Mouse (Mus musculus) heart, adult 8-10 months (tissue): ENCODE measurements around the gene Rhof. TPM values are rescaled to one million over a fixed set of nuclear protein-coding genes. Genes with fewer than 3 reads are reported as not detected.

ENCODE experiments used
- DNase-seq: peaks from one replicate; pipeline ENCODE4 v3.0.0; 2022; ENCODE audit warnings: low spot score
- total RNA-seq, 4 experiments: library from RNA; stranded (reverse); gene quantifications; 2 replicates each; pipeline ENCODE4 v1.2.4; 2022

Gene Rhof
- total RNA-seq: 1 to 10 TPM in 1 of 4 experiments, under 1 TPM in 3; 0.38 to 1.7 (median 0.68) TPM

DNA sequence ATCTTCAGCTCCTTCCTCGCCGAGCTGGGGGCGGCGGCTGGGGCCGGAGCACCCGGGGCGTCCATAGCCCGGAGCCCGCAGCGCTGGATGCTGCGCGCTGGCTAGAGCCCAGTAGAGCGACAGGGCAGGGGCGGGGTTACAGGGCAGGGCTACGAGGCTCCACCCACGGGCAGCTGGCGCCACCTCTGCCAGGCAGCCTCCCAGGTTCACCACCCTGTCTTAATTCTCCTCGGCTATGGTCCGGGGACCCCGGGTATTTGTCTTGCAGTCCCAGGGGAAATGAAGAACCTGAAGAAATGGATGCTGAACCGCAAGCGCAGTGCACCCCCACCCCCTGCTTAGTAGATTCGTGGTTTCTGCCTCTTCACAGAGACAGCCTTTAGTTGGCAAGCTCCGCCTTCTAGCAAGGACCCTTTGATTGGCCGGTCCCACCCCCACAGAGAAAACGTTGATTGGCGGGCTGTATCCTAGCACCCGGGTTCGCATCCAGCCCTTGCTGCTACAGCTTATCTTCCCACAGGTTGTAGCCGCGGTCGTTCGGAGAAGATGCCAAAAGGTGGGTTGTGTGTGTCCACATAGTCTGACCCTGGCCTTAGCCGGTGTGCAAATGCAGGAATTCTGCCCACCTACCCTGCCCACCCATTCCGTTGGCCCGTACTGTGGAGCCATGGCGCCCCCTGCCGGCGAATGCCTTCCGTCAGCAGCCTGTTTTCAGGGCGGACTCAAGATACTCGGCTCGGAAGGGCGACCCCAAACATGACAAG lies at the start of gene Rhof:
Gene Rhof (minus strand): TSS at position 385 of the 764 bp plus-strand sequence.
- DNase-seq: peak; percentile 80

DNA sequence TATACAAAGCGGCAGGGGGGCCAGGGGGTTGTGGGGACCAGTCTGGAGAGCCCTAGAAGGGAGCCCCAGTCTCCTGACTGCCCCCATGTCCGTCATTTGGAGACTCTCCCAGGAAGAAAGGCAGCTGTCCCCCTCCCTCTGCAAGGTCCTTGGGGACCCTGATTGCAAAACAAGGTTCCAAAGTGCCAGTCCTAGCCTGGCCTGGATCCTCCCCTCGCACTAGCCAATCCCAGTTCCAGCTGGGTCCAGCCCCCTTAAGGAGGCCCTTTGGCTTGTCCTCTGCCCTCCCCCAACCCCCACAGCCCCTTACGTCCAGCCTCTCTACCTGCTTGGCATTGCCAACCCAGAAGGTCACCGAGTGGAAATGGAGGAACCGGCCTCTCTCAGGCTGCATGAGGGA lies 49.0 kb upstream of the Rhof start:
- no peak for DNase-seq

DNA sequence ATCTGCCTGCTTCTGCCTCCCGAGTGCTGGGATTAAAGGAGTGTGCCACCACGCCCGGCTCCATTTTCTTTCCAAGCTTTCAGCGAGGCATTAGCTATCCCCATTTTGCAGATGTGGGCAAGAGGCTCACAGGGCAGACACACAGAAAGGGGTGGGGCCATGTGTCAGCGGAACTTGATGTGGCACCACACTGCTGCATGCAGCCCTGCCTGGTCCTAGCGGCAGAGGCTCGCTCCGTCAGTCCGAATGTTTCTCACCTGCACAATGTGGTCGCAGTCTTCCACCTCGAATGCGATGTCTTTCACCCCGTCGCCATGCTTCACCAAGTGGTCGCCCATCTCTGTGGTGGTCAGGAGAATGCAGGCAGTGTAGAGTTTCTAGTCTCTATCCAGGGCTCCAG lies 47.9 kb upstream of the Rhof start:
- DNase-seq: no peak

DNA sequence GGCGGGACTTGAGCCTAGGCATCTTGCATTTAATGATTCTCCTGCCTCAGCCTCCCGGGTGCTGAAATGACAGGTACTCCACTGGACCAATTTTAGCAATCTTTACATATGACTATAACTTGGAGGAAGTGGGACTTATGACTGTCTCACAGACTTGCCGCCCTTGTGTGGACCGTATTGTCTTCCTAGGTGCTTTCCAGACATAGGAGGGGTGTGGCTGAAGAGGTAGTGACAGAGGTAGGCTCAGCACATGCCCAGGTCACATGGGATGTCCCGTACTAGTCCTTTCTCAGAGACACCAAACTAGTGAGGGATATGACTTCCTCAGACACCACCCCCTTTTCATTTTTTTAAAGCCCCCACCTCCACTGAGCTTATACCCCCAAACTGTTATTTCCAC lies 46.3 kb upstream of the Rhof start:
- DNase-seq: no peak

DNA sequence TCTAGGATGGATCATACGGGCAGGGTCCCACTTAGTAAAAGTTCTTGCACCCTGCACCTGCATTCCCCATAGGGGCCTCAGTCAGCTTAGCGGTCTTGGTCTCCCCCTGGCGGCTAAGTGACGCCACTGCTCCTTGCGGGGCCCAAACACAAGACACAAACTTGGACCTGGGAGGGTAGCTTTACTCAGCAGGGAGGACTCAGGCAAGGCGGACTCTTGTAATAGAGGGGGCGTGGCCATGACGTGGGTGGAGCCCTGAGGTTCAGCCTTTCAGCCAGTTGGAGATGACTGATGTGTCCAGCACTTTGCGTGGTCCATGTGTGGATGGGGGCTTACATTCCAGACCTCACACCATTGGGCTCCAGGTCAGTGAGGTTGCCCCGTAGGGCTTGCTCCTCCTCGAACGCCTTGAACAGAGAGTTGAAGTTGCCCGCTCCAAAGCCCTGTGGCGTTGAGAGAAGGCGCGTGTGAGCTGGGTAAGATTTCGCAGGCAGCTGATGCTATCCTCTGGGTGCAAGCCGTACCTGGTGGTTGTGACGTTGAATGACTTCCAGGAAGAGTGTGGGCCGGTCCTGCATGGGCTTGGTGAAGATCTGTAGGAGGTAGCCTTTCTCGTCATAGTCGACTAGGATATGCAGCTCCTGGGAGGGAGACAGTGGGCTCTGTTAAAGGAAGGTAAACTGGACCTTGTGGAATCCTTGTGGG lies 39.3 kb upstream of the Rhof start:
- DNase-seq: peak; percentile 71

DNA sequence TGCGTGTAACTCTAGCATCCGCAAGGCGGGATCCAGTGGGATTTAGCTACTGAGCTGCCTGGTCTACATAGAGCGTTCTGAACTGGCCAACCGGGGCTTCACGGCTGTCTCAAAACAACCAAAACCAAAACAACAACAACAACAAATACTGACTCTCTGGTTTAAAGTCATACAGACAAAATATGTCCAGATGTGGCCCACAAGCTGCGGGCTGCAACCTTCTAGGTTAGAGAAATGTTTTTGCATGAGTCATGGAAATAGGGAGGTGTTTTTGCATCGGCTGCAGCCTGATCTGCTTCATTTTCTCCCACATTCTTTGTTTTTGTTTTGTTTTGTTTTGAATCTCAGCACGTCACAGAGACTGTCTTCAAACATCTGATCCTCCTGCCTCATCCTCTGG lies 37.9 kb upstream of the Rhof start:
- no peak for DNase-seq

DNA sequence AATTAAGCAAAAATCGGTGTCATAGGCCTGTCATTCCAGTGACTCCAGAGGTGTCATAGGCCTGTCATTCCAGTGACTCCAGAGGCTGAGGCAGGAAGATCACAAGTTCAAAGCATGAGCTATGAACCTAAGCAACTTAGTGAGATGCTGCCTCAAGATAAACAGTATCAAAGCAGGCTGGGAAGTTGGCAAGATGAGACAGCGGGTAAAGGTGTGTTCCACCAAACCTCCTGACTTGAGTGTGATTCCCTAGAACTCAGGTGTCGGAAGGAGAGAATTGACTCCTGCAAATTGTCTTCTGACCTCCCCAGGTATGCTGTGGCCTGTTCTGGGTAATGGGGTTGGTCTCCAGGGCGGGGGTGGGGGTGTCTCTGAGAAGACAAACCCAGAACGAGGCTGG lies 36.8 kb upstream of the Rhof start, which contains the start of gene Psmd9:
Gene Psmd9 (plus strand): TSS at position 130 of the 400 bp plus-strand sequence.
- no peak for DNase-seq

DNA sequence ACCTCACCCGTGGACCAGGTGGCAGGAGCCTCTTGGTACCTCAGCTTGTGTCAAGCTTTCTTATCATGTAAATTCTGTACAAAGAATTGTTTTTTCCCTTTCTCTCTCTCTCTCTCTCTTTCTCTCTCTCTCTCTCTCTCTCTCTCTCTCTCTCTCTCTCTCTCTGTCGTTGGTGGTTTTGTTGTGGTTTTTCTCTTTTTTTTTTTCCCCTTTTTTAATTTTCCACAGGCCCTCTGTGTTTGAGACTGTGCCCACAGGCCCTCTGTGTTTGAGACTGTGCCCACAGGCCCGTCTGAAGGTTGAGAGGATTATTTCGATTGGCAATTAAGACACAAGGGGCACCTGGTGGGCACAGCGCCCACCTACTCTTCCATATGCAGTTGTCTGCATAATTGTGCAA lies 35.1 kb upstream of the Rhof start:
- DNase-seq: no peak

DNA sequence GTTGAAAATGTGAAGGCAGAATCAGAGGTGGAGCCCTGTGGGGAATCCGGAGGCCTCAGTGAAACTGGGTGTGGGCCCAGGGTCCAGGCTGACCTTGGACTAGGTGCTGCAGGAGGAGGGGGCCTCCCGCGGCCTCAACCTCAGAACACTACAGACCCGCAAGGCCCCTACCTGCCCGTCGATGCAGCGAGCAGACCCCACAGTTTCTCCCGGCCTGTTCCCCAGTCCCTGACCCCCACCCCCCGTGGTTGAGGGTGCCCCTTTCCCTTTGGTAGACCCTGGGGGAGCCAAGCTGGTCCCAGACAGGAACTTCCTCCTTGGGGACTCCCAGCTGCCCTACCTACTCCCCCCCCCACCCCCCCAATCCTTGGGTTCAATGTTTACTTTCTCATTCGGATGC lies 33.9 kb upstream of the Rhof start:
- DNase-seq: no peak

DNA sequence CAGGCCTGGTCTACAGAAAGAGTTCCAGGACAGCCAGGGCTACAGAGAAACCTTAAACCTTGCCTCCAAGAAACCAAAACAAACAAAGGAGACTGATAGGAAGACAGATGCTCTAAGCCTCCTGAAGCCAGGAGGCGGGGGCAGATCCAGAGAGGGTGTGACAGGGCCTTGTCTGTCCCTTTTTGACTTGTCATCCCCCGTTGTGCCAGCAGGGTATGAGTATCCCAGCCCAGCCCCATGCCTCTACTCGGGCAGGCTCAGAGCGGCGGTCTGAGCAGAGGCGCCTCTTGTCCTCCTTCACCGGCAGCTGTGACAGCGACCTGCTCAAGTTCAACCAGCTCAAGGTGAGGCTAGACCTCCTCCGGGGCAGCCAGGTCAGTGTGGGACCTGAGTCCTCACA lies 30.4 kb upstream of the Rhof start:
- no peak for DNase-seq

DNA sequence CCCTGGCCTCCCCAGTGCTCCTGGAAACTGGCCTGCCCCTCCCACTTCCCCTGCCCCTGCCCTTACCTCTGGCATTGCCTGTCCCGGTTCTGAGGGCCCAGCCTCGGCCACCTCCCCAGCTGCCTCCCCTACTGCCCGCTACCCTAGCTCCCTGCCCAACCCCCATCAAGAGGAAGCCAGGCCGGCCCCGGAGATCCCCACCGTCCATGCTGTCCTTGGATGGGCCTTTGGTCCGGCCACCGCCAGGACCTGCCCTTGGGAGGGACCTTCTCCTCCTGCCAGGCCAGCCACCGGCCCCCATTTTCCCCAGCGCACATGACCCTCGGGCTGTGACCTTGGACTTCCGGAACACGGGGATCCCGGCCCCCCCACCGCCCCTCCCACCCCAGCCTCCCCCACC lies 27.8 kb upstream of the Rhof start:
- DNase-seq: no peak

DNA sequence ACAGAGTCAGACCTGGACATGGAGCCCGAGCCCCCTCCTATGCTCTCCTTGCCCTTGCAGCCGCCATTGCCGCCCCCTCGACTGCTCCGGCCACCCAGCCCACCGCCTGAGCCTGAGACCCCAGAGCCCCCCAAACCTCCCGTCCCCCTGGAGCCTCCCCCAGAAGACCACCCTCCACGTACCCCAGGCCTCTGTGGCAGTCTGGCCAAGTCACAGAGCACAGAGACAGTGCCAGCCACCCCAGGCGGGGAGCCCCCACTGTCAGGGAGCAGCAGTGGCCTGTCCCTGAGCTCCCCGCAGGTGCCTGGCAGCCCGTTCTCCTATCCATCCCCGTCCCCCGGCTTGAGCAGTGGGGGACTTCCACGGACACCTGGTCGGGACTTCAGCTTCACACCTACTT lies 27.4 kb upstream of the Rhof start:
- DNase-seq: no peak

DNA sequence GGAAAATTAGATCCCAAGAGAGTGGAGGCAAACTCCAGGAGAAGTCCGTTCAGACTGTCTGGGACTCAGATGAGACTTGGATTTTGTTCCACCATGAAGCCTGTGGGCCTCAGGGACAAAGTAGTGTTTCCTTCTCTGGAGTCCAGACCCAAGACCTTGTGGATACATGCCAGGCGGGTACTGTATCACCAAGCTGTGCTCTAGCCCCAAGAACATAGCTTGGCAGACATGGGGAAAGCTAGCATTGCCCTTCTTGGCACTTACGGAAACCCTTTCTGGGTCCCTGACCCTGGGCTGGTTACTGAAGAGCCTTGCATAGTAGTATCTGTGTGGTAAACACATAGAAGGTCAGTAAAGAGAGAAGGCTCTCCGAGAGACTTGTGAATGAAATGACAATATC lies 27.0 kb upstream of the Rhof start:
- no peak for DNase-seq

DNA sequence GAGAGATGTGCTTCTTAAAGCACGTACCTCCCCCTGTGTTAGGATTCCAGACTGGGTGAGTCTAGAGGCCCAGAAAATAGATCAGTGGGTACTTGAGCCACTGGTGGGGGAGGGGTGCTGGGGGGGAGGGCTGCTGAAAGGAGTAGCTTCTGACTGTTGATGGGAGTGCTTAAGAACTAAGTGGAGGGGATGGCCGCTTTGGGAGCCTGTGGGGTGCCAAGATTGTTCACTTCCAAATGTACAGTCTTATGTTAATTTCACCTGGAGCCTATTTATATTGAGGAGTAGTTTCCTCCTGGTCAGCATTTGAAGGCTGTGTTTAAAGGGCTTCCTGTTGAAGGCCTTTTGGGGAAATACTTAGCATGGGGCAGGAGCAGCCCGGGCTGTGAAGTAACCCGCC lies 25.5 kb upstream of the Rhof start:
- no peak for DNase-seq

DNA sequence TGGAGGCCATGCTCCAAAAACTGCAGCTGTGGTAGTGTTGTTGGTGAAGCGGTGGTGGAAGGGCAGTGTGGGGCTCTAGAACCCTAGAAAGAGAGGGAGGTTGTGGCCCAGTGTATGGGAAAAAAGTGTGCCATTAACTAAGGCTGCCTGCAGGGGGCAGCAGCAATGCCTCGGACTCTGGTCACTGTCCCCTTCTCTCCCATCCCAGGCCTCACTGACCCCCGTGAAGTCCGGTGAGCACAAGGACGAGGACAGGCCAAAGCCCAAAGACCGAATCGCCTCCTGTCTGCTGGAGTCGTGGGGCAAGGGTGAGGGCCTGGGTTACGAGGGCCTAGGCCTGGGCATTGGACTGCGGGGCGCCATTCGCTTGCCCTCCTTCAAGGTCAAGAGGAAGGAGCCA lies 24.3 kb upstream of the Rhof start:
- DNase-seq: no peak

DNA sequence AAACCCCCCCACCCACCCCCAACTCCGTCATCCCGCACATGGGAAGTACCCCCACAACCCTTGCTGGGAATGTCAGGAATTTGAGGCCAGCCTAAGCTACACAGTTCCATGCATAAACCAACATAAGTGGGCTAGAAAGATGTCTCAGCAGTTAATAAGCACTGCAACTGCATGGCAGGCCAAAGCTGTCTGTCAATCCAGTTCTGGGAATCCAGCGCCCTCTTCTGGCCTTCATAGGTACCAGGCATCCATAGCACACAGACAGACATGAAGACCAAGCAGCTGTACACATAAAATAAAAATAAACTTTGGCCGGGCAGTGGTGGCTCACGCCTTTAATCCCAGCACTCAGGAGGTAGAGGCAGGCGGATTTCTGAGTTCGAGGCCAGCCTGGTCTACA lies 22.9 kb upstream of the Rhof start:
- peak; percentile 57 for DNase-seq

DNA sequence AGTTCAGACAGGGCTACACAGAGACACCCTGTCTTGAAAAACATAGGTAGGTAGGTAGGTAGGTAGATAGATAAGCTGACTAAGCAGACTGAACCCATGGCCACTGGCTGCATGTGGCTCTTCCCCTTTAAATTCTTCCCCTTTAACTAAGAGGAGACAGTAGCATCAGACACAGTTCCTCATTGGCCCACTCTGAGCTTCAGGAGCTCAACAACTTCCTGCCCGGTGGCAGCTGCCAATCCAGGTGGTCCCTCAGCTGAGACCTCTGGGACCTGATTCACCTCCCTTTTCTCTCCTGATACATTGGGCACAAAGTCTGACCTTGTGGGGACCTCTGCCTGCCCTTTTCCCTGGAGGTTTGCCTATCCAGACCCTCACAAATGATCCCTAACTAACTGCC lies 20.4 kb upstream of the Rhof start:
- DNase-seq: no peak

DNA sequence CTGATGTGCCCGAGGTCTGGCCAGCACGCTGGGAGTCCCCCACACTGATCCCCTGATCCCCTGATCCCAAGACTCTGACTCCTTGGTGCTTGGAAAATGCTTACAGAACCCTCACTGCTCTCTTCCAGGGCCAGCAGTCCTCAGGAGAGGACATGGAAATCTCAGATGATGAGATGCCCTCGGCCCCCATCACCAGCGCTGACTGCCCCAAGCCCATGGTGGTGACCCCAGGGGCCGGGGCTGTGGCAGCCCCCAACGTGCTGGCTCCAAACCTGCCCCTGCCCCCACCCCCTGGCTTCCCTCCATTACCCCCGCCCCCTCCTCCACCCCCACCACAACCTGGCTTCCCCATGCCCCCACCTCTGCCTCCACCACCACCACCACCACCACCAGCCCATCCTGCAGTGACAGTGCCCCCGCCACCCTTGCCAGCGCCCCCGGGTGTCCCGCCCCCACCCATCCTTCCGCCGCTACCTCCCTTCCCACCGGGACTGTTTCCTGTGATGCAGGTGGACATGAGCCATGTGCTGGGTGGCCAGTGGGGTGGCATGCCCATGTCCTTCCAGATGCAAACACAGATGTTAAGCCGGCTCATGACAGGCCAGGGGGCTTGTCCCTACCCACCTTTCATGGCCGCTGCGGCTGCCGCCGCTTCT lies 19.3 kb upstream of the Rhof start:
- no peak for DNase-seq

DNA sequence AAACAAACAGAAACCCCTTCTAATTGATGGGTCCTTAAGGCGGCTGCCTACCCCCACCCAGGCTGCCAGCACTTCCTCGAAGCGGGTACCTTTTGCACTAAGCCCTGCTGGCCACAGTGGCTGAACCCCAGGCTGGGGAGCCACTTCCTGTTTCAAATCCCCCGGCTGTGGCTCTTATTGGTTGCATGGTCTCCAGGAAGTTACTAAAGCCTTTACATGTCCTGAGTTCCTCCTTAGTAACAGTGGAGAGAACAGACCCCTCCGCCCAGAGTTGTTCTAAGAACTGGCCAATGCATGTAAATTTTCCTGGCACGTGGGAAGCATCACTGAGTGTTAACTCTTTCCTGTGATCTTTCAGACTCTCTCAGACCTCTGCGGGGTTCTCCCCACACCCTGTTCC lies 18.6 kb upstream of the Rhof start:
- no peak for DNase-seq

DNA sequence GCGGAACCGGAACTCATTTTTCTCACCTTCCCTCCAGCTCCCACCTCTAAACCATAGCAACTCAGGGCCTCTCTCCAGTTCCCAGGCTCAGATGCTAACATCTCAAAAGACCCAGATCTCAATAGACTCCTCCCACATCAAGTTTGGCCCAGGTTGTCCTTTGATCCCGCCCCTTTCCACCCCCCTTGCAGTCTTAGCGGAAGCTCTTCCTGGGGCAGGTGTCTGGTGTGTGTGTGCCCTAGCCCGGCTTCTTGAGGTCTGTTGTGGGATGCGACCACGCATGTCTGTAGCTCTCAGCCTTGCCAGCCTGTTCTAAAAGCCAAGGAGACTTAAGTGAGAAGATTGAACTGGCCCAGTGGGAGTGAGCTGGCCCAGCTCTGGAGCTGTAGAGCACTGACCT lies 18.1 kb upstream of the Rhof start:
- DNase-seq: no peak

DNA sequence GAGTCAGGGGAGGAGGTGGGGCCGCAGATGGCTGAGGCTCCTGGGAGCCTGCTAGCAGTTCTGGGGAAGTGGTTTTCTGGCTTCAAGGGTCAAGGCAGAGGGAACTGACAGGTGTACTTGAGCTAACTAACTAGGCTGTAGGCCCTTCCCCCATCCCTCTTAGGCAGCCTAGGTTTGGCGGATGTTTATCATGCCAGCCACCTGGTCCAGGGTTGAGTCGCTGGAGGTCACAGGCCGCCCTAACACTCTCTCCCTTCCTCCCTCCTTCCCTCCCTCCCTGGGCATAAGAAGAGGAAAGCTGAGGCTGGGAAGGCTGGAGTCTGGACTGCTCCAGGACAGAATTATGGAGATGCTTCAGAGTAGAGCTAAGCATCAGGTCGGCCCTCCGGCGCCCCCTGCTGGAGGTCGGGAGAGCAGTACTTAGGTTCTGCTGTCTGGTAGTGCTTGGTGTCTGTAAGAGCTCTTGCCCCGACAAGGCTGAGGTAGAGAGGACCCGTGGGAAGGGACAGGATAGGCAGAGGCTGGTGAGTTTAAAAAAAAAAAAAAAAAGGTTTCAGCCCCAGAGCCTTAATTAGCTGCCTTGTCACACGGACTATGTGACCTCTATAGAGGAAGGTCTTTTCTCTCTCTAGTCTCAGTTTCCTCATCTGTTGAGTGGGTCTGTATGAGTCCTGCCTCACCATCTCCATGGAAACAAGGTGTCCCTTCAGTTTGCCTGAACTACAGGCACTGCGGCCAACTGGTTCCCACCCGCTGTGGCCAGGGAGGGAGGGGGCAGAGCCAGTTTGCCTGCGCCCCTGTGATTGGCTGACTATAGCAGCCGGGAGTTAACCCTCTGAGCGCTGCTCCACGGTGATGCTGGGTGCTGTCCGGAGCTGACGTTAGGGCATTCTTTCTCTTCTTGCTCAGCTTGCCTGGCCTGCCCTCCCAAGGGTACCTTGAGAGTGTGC lies 17.2 kb upstream of the Rhof start:
- DNase-seq: peak; percentile 89
